Mouse (Mus musculus): ENCODE data around the gene Ermp1.
"Not testable (repeated sequence)": the region's sequence is repeated elsewhere in the genome, so short reads cannot be mapped to it uniquely, and the experiment has no call there.

The Ermp1 gene

GRCm38 (mm10) chr19:29603548-29604353, 44.5 kb downstream of the Ermp1 start:
- no peak for DNase-seq (ENCODE audit: low read depth, low spot score)

GRCm38 (mm10) chr19:29598981-29599380, 49.2 kb downstream of the Ermp1 start:
- no peak for DNase-seq (ENCODE audit: low read depth, low spot score)

DNA sequence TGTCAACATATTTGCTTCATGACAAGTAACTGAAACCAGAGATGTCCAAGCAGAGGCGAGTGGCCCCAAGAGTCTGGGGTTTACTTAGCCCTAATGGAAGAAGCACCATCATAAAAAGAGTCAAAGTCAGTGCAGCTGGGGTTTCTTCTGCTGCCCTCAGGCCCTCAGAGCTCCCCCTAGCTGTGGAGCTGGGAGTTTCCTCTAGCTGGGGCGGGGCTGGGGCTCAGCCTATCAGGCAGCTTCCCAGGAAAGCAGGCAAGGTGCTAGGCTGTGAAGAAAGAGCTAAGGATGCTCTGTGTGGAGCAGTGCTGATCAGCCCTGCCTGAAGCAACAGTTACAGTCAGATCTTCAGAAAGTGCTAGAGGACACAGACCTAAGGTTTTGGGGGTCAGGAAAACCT, 51.2 kb downstream of the Ermp1 start:
- DNase-seq (ENCODE audit: low read depth, low spot score): peak; percentile 24

GRCm38 (mm10) chr19:29596276-29596675, 51.9 kb downstream of the Ermp1 start:
- no peak for DNase-seq (ENCODE audit: low read depth, low spot score)

- not testable (repeated sequence) for DNase-seq (ENCODE audit: low read depth, low spot score)
Measured at GRCm38 (mm10) chr19:29593783-29594182, 54.4 kb downstream of the Ermp1 start.

DNA sequence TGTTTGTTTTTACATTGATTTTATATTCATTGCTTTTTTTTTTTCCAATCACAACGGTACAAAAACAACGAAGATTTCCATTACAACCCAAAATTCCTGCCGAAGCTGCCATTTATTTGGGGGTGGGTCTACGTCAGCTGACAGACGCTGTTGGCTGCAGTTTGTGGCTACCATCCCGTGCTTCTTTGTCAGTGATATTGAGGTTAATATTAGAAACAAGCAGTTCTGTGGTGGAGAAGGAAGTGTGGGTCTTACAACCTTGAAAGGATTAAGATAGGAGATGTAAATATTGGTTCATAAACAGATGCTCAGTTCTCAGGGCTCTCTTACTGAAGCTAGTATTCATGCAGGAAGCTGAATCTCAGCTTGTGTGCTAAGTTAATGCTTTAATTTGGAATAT, 64.5 kb downstream of the Ermp1 start:
- DNase-seq (ENCODE audit: low read depth, low spot score): no peak

DNA sequence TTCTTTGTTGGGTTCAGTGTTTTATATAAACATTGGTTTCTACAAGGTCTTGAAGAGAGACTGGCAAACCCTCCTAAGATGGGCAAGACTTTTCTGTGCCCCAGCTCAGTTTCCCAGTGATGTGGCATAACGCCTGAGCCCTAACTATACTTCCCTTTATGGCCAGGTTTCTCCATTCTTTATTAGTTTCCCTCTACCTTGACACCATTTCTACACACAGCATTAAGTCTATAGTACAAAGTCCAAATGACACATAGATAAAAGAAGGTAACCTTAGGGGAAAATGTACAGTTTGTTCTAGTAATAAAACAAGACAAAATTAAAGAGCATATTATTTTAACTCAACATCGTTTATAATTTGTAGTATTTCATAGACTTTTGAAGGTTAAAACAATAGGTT, 65.8 kb downstream of the Ermp1 start:
- no peak for DNase-seq (ENCODE audit: low read depth, low spot score)

DNA sequence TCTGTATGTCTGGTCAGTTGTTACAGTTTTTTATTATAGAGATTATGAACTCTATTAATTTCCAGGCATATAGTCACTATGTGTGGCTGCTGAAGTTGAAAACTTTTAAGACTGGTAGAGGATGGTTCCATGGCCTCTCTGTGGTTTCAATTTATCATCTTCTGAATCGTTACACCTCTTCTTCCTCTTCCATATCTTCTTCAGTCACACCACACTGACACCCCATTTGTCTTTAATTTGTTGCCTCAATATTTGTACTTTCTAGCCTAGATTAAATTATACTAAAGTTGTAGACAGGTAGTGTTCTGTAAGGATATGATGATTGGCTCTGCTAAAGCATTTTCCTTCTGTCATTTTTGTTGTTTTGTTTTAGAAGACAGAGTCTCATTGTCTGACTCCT, 81.7 kb downstream of the Ermp1 start:
- DNase-seq (ENCODE audit: low read depth, low spot score): no peak

DNA sequence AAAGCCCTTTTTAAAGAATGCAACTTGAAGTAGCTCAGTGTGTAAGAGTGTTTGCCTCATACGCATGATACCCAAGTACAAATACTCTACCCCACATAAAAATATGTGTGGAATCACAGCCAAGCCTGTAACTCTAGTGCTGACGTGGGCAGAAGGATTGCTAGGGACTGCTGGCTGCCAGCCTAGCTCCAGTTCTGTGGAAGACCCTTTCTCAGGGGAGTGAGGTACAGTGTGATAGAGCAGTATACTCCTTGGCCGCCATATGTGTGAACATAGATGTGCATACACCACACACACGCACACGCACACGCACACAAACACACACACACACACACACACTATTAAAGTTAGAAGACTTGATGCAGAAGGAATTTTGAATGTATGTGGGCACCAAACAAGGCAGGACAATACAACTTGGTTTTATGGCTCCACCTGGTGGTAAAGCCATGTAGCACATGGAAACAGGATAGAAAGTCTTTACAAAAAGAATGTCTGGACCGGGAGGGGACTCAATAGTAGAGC, 84.9 kb downstream of the Ermp1 start:
- DNase-seq (ENCODE audit: low read depth, low spot score): peak; percentile 17

DNA sequence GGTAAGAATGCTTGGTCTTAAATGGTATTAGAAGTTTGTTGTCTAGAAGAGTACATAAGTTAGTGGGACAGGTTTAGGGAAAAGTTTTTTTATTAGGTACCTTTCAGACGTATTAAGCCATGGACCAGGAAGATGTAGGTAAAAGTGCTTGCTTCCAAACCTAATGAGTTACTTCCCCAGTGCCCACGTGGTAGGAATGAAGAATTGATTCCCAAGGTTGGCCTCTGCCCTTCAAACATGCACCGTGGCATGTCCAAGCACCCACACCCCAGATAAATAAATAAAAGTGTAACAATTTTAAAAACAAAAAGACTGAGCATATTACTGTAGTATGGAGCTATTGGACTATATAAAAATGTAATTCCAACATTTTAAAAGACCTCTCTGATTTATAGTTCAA, 85.6 kb downstream of the Ermp1 start:
- DNase-seq (ENCODE audit: low read depth, low spot score): no peak

DNA sequence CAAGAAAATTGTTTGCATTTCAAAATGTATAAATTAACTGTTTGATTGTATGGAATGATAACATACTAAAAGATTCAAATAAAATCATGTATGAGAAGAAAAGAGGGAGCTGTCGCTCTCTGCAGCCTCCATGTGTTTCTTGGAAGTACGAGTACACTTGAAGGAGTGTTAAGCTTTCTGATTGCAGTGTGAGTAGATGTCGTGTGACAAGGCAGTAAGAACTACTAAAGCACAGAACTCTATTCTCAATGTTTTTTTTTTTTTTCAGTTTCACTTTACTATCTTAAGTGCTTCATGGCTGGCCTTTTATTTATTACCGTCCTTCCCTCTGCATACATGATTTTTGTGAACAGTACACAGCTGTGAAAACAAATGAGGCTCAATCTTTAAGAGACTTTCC, 86.0 kb downstream of the Ermp1 start:
- no peak for DNase-seq (ENCODE audit: low read depth, low spot score)
